Mouse (Mus musculus): ENCODE results near the gene 5031439G07Rik.

5031439G07Rik gene

DNA sequence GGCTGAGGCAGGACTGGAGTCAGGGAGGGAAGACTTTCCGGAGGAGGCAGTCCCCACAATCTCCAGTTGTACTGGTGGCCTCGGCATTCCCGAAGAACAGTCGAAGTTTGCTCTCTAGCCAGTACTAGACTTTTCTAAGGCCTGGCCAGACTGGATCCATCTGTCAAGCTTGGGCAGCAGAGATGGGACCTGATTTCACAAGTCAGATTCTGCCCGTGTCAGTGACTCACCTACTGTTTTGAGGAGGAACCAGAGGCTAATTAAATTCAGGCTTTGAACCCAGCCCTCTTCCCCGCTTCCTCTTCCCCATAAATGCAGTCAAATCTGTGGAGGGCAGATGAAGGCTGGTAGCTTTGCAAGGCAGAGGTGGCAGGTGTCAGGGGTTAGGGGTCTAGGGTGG lies 6.7 kb upstream of the 5031439G07Rik start:
- no peak for DNase-seq (ENCODE audit: low spot score in 2 of 2)

DNA sequence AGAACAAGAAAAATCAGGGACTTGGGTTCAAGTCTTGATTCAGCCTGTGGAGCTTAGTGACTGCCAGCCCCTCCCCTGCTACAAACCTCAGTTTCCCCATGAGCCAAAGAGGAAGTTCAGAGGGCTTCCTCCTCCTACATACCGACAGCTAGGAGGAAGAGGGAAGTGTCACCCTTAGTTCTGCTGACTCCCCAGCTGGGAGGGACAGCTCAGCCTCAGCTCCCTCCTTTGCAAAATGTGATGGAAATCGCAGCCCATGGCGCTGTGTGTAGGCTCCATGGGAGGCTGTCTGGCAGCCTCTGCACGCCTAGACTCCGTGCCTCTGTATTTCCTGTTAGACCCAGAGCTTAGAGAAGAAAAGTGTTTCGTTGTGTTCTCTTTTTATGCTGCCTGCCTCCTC lies 6.1 kb upstream of the 5031439G07Rik start:
- no peak for DNase-seq (ENCODE audit: low spot score in 2 of 2)

DNA sequence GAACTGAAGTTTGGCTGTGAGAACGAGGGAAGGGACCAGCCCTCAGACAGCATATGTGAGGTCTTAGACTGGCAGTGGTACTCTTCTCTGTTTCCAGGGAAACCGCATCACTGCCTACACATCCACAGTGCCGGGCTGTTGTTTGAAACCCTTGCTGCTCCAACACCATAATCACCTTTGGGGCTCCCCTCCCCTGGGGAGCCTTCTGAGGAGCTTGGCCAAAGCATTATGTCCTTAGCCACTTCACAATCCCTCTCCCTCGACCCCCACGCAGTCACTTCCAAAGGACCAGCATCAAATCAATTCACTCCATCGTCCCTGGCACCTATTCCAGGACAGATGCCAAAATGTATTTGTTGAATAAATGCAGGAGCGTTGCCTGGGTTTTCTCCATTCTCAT lies 1.4 kb upstream of the 5031439G07Rik start:
- no peak for DNase-seq (ENCODE audit: low spot score in 2 of 2)

DNA sequence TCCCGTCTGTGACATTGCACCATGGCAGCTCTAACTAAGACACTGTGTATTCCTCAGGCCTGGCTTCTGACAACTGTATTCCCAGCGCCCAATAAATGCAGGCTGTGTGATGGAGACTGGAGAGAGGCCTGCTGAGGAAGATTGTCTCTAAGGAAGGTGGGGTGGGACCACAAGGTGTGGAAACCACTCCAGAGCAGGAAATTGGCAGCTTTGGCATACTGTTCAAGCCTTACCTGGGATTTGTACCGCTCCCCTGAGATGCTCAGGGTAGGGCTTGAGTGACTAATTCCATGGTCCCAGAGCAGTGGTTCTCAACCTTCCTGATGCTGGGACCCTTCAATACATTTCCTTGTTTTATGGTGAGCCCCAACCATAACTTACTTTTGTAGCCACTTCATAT lies 747 bp upstream of the 5031439G07Rik start:
- no peak for DNase-seq (ENCODE audit: low spot score in 2 of 2)

DNA sequence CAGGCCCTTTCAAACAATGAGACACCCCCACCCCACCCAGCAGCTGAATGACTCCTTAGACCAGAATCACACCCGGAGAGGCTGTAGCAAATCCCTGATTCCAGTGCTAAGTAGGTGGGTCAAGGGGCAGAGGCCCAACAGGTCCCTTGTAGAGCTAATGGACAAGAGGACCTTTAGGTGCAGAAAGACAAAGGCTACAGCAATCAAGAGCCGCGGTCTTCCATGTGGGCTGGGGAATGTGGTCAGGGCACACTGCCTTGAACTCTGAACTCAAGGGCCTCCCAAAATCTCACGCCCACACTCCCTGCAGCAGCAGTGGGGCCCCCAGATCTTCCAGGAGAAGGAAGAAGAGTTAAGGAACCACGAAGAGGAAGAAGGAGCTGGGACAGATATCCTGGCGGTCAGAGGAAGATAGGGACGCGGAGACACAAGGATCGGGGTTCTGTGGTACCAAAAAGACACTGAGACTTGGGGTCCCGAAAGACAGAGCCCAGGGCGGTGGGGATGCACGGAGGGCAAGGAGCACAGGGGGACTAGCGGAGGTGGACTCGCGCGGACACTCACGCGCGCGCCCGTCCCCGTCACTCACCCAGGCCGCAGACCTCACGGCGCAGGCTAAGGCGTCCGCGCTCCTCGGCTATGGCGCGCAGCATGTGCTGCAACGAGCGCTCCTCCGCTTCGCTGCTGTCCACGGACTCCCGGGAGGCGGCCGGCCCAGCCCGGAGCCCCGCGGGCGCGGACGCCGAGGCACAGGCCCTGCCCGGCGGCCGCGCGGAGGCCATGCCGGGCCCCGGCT lies 1.1 kb downstream of the 5031439G07Rik start:
- peak in 1 of 2 experiments; percentile 59 for DNase-seq (ENCODE audit: low spot score in 2 of 2)

DNA sequence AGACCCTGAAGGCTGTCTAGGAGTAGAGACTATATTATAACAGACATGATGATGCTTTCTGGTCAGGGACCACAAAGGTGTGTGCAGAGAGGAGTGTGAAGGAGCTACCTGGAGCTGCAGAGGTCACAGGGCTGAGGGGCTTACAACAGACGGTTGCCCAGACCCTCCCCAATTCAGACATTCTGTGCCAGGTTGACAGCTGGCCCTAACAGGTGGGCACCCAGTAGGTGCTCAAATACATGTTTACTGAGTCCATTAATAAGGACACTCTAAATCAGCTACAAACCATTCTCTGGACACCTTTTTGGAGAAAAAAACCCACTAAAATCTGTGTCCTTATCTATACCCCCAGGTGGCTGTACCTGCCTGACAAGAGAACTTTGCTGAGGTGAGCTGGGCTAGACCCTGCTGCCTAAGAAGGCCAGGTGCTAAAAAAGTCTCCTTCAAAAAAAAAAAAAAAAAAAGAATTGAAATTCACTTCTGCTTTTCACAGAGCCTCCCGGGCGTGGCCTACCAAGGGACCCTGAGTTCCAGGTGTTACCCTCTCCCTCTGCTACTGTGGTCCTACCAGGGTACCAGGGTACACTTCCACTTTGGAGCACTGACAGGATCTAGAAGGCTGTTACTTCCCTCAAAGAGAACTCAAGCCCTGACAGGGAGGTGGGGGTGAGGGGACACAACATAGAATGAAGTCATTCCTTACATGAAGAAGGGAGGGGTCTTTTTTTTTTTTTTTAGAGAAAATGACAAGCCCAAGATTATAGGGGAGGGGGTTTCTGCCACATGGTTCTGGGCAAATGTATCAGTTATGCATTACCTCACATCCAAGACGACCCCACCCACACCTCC lies 2.0 kb downstream of the 5031439G07Rik start:
- no peak for DNase-seq (ENCODE audit: low spot score in 2 of 2)

DNA sequence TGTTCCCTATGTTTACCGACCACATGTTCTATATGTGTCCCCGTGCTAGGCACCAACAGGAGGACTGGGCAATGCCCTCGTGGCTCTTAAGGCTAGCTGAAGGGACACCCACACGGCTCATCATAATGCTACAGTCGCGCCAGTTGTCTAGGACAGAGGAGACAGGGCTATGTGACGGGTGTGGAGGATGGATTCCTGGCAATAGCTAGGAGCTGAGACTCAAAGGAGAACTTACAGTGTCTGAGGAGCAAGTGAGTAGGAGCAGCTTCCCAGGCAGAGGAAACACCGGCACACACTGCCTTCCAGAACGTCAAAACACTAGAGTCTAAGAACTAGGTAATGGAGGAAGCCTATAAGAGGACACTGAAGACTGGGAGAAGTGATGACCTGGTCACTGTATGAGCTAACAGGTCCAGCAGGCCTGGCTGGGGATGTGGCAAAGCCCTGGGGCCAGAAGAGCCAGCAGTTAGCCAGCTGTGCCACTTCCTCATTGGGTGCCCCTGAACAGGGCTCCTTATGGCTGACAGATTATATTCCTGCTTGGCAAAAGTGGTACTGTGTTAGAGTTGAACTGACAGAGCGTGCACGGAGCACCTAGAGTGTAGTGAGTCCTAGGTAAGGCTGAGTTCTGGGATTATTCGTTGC lies 2.7 kb downstream of the 5031439G07Rik start:
- no peak for DNase-seq (ENCODE audit: low spot score in 2 of 2)

DNA sequence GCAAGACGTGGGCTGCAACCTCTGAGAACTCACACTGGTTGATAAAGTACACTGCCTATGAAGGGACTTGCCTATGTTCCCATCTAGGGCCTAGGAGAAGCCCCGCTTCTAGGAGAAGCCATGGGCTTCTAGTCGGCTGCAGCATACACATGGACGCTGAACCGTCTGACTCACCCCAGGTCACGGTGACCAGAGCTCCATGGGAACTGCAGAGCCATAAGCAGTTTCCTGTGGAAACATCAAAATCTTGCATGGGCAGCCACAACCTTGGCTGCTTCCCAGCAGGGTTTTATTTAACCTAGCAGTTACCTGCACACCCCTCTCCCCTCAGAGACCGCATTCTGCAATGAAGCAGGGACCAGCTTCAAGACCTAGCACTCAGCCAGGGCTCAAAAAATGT lies 4.6 kb downstream of the 5031439G07Rik start:
- no peak for DNase-seq (ENCODE audit: low spot score in 2 of 2)

DNA sequence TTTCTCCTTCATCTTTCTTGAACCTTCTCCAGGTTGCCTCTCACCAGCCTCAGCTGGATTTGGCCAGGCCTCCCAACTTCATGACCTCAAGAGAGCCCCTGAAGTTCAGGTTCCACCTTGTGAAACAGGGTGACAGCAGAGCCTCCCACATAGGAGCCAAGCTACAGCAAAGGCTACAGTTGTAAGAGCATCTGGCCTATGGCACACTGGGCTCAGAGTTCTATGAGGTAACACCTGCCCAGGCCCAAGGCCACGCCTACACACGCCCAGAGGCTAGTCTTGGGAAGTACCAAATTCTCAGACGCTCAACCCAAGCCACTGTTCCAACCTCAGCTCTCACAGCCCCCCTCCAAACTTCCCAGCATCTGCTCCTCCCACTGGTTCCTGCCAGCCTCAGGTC lies 5.5 kb downstream of the 5031439G07Rik start:
- DNase-seq (ENCODE audit: low spot score in 2 of 2), result no peak

DNA sequence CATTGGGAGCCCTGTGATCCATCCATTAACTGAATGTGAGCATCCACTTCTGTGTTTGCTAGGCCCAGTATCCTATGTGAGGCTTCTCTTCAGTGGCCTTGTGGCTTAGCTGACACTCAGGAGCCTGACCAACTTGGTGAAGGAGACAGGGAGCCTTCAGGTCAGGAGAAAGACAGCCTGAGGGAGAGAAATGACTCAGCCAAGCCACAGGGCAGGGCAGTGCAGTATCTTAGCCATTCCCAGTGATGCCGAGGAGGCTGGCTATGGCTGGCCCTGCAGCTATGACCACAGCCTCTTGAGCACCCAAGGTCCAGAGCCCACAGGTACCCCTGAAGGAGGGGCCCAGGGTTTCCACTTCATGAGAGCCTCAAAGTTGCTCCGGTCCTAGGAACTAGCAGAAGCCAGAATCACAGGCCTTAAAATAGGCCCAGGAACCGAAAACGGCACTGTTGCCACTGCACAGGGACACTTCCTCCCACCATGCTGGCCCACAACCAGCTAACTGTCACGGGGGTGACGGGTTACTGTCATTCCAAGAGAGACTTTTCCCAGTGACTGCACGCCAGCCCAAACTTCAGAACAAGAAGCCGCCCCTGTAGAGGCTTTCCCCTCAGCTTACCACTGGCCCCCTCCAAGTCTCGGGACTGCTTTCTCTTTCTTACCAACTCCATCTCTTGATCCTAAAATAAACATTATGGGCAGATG lies 6.6 kb downstream of the 5031439G07Rik start:
- no peak for DNase-seq (ENCODE audit: low spot score in 2 of 2)

DNA sequence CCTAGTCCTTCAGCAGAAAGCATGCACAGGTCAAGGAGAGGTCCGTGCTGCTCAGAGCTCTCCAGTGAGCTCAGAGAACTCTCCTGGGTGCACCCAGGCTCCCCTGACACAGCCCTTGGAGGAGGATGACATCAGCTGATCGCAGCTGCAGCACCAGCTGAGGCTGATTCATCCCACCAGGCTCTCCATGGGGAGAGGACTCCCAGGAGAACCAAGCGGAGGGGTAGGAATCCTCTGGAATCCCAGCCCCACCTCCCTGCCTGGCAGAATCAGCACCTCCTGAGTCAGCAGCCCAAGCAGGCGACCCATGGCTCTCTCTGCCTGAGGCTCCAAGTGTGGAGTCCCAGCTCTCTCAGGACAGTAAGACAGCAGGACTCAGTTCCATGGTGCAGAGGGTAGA lies 12.6 kb downstream of the 5031439G07Rik start:
- DNase-seq (ENCODE audit: low spot score in 2 of 2), result no peak

DNA sequence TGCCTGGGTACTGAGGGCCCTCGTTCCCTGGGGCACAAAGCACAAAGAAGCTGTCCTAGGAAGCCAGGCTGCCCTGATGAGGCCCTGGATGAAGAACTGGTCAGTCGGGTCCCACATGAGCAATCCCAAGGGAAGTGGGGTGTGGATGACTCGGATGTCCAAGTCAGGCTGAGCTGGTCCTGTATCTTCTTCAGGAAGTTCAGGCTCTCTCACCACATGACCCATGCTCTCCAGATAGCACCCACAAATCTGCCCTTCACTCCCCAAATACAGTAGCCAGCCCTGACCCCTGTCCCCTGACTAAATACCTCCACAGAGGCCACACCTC lies 14.8 kb downstream of the 5031439G07Rik start:
- no peak for DNase-seq (ENCODE audit: low spot score in 2 of 2)

DNA sequence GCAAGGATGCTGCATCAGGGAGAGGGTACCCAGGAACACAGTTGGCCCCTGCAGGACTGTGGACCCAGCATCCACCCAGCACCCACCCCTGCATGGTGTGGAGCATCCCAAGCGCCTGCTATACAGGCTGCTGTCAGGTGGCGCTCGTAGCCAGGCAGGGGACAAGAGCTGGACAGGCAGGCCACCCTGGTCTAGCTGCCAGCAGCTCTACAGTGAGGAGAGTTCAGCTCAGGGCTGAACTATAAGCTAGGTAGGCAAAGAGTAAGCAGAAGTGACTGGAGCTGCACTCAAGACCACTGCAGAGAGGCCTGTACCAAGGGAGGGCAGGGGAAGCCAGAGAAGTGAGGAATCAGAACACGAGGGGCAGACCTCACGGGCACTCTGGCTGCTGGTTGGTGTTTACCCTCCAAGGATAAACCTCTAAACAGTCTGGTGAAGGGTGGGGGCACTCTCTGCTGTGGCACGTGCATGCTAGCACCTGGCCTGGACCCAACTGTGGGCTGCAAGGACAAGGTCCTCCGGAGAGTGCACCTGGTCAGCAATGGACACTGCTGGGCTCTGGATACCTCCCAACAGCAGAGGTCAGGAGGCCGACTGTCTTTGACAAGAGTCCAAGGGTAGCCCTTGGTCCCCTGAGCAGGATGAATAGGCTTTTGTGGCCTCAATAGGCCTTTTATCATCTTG lies 15.3 kb downstream of the 5031439G07Rik start:
- no peak for DNase-seq (ENCODE audit: low spot score in 2 of 2)

DNA sequence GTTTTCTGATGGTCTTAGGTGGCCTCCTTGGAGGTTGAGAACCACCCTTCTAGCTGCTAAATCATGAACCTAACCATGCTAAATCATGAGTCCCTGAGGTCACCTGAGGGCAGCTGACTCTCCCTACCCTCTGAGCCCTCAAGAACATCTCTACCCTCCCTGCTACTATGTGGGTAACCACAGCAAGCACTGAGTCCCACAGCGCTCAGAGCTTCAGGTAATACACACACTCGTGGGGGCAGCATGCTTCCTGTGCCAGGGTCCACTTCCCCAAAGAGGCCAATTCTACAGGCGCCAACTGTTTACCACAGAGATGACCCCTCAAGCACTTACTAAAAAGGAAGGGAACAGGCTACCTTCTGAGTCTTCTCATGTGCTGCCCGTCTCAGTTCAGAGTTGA lies 19.8 kb downstream of the 5031439G07Rik start:
- no peak for DNase-seq (ENCODE audit: low spot score in 2 of 2)

DNA sequence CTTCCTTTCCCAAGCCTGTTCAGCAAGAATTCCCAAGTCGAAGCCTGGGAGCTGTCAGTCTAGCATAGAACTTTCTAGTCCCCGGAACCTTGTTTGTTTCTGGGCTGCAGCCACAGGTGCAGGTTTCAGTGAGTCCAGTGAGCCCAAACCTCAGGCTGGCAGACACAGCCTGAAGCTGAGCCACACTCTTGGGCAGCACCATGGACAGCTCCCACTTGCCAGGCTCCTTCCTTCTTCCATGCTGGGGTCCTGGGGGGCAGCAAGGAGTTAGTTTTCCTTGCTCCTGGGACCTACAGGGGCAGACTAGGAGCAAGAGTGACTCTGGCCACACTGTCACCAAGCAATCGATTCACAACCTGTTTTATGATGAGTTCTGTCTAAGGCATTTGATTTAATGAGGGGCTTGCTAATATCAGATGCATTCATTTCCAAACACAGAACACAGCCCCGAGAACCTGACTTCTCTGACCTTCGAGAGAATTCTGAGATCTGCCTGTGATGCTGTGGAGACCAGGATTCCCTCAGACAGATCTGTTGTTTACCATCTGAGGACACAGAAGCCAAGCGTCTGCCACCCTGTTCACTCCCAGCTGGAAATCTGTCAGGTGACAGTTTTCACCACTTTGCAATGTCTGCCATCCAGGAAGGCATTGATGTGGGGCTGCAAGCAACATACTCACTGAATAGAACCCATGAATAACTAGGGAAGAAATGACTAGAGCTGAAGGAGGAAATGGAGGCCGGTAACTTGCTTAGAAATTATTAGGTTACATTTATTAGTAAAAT lies 22.6 kb downstream of the 5031439G07Rik start:
- no peak for DNase-seq (ENCODE audit: low spot score in 2 of 2)

DNA sequence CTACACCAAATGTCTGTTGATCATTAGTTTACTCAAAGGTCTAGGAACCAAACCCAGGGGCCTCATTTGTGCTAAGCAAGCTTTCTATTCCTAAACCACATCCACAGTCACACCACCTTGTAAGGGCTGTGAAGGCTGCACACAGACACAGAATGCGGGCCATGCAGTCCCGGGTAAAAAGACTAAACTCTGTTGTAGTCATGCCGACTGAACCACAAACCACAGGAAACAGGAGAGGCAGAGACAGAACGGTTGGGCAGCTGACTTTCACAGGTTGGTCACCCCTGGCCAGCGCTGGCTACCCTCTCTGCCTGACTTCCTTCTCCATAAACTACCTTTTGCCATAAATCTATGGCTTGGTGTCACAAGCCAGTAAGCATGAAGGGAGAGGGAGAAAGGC lies 23.6 kb downstream of the 5031439G07Rik start:
- DNase-seq (ENCODE audit: low spot score in 2 of 2), result no peak

DNA sequence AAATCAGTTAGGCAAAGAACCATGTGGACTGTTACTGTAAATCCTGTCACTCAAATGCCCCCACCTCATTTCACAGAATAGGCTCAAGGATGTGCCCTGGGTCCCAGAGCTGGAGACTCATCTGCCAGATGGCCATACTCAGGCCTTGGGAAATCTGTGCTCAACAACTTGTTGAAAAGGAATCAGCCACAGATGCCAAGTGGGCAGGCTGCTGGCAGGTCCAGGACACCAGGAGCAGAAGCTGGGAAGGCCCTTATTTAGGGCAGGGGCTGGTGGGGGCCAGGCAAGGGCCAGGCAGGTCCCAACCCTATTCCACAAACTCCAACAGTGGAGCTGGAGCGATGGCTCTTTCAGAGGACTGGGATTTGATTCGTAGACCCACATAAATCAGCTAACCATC lies 25.8 kb downstream of the 5031439G07Rik start:
- no peak for DNase-seq (ENCODE audit: low spot score in 2 of 2)

DNA sequence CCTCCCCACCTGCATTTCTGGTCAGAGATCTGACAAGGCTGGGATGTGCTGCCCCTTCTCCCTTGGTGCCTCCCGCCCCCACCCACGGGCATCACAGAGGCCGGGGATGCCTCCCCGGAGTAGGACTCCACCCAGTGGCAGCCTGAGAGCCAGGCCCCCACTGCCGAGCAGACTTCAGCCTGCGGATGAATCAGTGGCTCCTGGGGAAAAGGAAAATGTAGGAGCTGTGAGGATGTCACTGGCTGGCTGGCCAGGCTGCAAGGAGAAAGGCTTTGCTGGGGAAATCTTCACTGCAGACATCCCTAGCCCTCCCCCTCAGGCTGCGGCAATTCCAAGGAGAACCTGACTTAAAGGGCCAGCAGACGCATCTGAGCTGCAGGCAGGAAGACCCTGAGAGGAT lies 27.7 kb downstream of the 5031439G07Rik start:
- peak in 1 of 2 experiments; percentile 43 for DNase-seq (ENCODE audit: low spot score in 2 of 2)

DNA sequence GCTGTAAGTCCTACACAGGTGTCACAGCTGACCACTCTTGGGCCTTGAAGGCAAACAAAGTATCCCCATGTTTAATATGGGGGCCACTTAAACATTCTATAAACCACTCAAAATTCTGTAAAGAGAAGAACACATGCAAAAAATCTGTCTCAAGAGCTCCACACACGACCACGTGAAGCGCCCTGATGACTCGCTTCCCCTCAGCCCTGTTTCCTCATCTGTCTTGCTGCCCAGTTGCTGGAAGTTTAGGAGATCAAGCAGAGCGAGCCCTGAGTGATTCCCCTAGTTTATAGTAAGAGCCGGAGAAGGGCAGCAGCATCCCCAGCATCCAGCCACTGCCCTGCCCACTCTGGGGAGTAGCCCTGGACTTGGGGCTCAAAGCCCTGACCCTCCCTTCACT lies 28.5 kb downstream of the 5031439G07Rik start:
- no peak for DNase-seq (ENCODE audit: low spot score in 2 of 2)

DNA sequence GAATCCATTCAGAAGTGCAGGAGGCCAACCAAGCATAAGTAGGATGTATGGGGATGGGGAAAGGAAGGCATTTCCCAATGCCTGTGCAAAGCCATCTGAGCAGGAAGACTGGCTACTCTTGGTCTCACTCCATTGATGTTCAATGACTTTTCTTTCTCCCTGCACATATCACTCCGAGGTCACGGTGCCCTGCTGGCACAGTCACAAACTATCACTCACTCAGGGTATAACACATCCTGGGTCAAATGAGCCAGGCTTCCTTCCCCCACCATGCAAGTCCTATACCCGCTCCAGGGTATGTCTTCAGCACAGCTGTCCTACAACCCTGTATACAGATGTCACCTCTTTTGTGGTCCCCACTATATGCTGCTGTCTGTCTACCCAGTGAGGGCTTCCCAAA lies 30.0 kb downstream of the 5031439G07Rik start:
- no peak for DNase-seq (ENCODE audit: low spot score in 2 of 2)

DNA sequence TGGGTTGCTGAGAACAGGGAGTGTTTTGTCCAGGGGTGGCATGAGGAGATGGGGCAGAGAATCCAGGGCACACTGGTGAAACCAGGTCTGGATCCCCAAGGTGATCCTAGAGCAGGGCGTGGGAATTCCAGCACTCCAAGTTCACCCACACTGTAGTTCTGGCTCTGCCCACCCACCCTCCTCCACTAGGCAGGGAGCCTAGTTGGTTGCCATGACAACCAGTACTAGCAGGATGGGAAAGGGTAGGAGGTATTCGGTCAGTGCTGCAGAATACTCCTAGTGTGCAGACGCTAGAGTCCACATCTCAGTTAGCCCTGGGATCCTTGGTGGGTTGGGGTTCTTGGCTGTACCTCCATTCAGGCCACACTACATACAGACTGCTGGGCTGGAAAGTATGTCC lies 30.5 kb downstream of the 5031439G07Rik start:
- DNase-seq (ENCODE audit: low spot score in 2 of 2), result peak; percentile 49 to 68
